13 mouse cellular contexts compared by ENCODE assay signal in genomic region chr7:24269256-24269655, GRCm38 (mm10). TPM values are rescaled to one million over a fixed set of nuclear protein-coding genes. Genes with fewer than 3 reads are reported as not detected.
DNase-seq lines count a peak whose midpoint lies in the region; ATAC-seq lines count a peak whose summit lies in the region.
"Had no signal": no experiment of that assay in that cellular context is flagged by ENCODE, and none has a peak within 500 bp of the region (broad histone marks: within the 10 kb centered on the region; RNA-seq: fewer than 3 reads in every experiment).

No protein-coding gene starts in this region.

- WGBS in forebrain, embryonic 13.5 days = 84% methylated on average over 3 of the region's 3 CpGs
- 85% methylated on average over 3 of the region's 3 CpGs for WGBS in forebrain, embryonic 16.5 days
- WGBS in liver, embryonic 13.5 days (ENCODE audit: insufficient replicate concordance) = 54% methylated on average over 3 of the region's 3 CpGs
- WGBS in midbrain, embryonic 14.5 days = 81% methylated on average over 3 of the region's 3 CpGs

- H3K27ac ChIP-seq in forebrain, embryonic 13.5 days = no peak overlapping the region
- no peak overlapping the region for H3K27ac ChIP-seq in forebrain, embryonic 16.5 days (ENCODE audit: low read length)
- no peak overlapping the region for H3K27ac ChIP-seq in liver, embryonic 13.5 days
- no peak overlapping the region for H3K27ac ChIP-seq in midbrain, embryonic 14.5 days (replicated peaks; ENCODE audit: low read depth, low read length)
- H3K27ac ChIP-seq: liver, embryonic 15.5 days had no signal

- no peaks in the 10 kb centered on the region for H3K27me3 ChIP-seq in forebrain, embryonic 13.5 days
- no peaks in the 10 kb centered on the region for H3K27me3 ChIP-seq in forebrain, embryonic 16.5 days (replicated peaks; ENCODE audit: control insufficient read depth, insufficient read depth, low read length)
- H3K27me3 ChIP-seq in liver, embryonic 13.5 days = no peaks in the 10 kb centered on the region
- no peaks in the 10 kb centered on the region for H3K27me3 ChIP-seq in midbrain, embryonic 14.5 days (ENCODE audit: control insufficient read depth, insufficient read depth, low read length)
- H3K27me3 ChIP-seq: liver, embryonic 15.5 days; megakaryocyte, embryonic 14.5 days had no signal

- peaks cover 9% of the 10 kb centered on the region for H3K36me3 ChIP-seq in forebrain, embryonic 13.5 days (ENCODE audit: poor library complexity, severe bottlenecking)
- H3K36me3 ChIP-seq in forebrain, embryonic 16.5 days (ENCODE audit: control insufficient read depth, insufficient read depth) = no peaks in the 10 kb centered on the region
- H3K36me3 ChIP-seq in liver, embryonic 13.5 days = peaks cover 4% of the 10 kb centered on the region; the same call in 1 of the 2 replicates
- 0 out of 2 replicates have a peak, but pooled peaks cover 1% of the 10 kb centered on the region for H3K36me3 ChIP-seq in midbrain, embryonic 14.5 days (ENCODE audit: control insufficient read depth, insufficient read depth, low read length)
- H3K36me3 ChIP-seq: liver, embryonic 15.5 days had no signal

- no peak for ATAC-seq in forebrain, embryonic 13.5 days
- no peak for ATAC-seq in forebrain, embryonic 16.5 days
- ATAC-seq in liver, embryonic 13.5 days (ENCODE audit: low read depth) = no peak
- 0 out of 2 replicates have a peak, but pooled peaks have one; percentile 5 for ATAC-seq in midbrain, embryonic 14.5 days (ENCODE audit: low FRiP score, low TSS enrichment)
- no peak for ATAC-seq in megakaryocyte, adult 5-6 weeks (ENCODE audit: poor library complexity, severe bottlenecking)
- no peak for ATAC-seq in frontal cortex, adult (ENCODE audit: low TSS enrichment)

- no peak for DNase-seq in liver, embryonic 13.5 days
- DNase-seq in liver (no peak), R1 (ENCODE audit: low read depth, low spot score) (peak; percentile 66)
- DNase-seq in midbrain, embryonic 14.5 days = no peak
- DNase-seq: adrenal gland, postnatal 36 days; cerebellum, adult 2 months; heart, postnatal 14 days had no signal

- H3K4me2 ChIP-seq in forebrain, embryonic 13.5 days = peak overlapping the region; percentile 80
- H3K4me2 ChIP-seq in forebrain, embryonic 16.5 days (ENCODE audit: low read length) = no peak overlapping the region; the same call in 1 of the 2 replicates
- no peak overlapping the region for H3K4me2 ChIP-seq in liver, embryonic 13.5 days
- H3K4me2 ChIP-seq in midbrain, embryonic 14.5 days (ENCODE audit: low read length) = no peak overlapping the region

- peaks cover 11% of the 10 kb centered on the region for H3K4me1 ChIP-seq in forebrain, embryonic 13.5 days
- peaks cover 7% of the 10 kb centered on the region for H3K4me1 ChIP-seq in forebrain, embryonic 16.5 days (replicated peaks; ENCODE audit: control insufficient read depth, insufficient read depth, low read length)
- peaks cover 5% of the 10 kb centered on the region for H3K4me1 ChIP-seq in liver, embryonic 13.5 days (replicated peaks)
- peaks cover 3% of the 10 kb centered on the region; the same call in 1 of the 2 replicates for H3K4me1 ChIP-seq in midbrain, embryonic 14.5 days (ENCODE audit: control insufficient read depth, insufficient read depth, low read length)

- H3K9ac ChIP-seq in forebrain, embryonic 13.5 days = no peak overlapping the region
- H3K9ac ChIP-seq in forebrain, embryonic 16.5 days (replicated peaks; ENCODE audit: low read depth, low read length) = no peak overlapping the region; the same call in 1 of the 2 replicates
- no peak overlapping the region for H3K9ac ChIP-seq in liver, embryonic 13.5 days
- H3K9ac ChIP-seq in midbrain, embryonic 14.5 days (replicated peaks; ENCODE audit: low read length) = no peak overlapping the region
- H3K9ac ChIP-seq: liver, embryonic 15.5 days had no signal

- no peaks in the 10 kb centered on the region for H3K9me3 ChIP-seq in forebrain, embryonic 13.5 days (replicated peaks)
- no peaks in the 10 kb centered on the region for H3K9me3 ChIP-seq in forebrain, embryonic 16.5 days (ENCODE audit: control insufficient read depth, low read length)
- no peaks in the 10 kb centered on the region for H3K9me3 ChIP-seq in liver, embryonic 13.5 days (replicated peaks)
- H3K9me3 ChIP-seq in midbrain, embryonic 14.5 days (ENCODE audit: control insufficient read depth, low read length) = no peaks in the 10 kb centered on the region
- H3K9me3 ChIP-seq: liver, embryonic 15.5 days; megakaryocyte, embryonic 14.5 days had no signal

- no peak overlapping the region for H3K4me3 ChIP-seq in forebrain, embryonic 13.5 days
- H3K4me3 ChIP-seq in forebrain, embryonic 16.5 days (replicated peaks; ENCODE audit: low read length) = no peak overlapping the region; the same call in 1 of the 2 replicates
- 0 out of 2 replicates have a peak overlapping the region, but pooled peaks have one; percentile 65 for H3K4me3 ChIP-seq in liver, embryonic 13.5 days (replicated peaks)
- H3K4me3 ChIP-seq in midbrain, embryonic 14.5 days (replicated peaks; ENCODE audit: low read depth, low read length) = no peak overlapping the region

RNA-seq across cellular contexts. Expression of gene Zfp93, which starts 1.0 kb away (rescaled TPM):
- polyA plus RNA-seq in forebrain, embryonic 13.5 days (2015; fragmentation: Nextera tagmentation; extraction: Ambion mirVana) = 9.3 and 9.4 TPM in 2 replicates
- 11.7 and 12.8 TPM in 2 replicates for polyA plus RNA-seq in forebrain, embryonic 16.5 days (2015; fragmentation: Nextera tagmentation; extraction: Ambion mirVana)
- 0.97 and 1.2 TPM in 2 replicates for polyA plus RNA-seq in liver, embryonic 13.5 days (2015; fragmentation: Nextera tagmentation; extraction: Ambion mirVana)
- polyA plus RNA-seq in midbrain, embryonic 14.5 days (2014; fragmentation: Nextera tagmentation; extraction: Ambion mirVana) = 5.9 and 8.7 TPM in 2 replicates
- 0.36 TPM in 1 of 2 replicates, not detected in the other for total RNA-seq in megakaryocyte, adult 5-6 weeks (2015)
- 0.08 and 0.26 TPM in 2 replicates for total RNA-seq in megakaryocyte, adult 5-6 weeks (2017)

RNA-seq across cellular contexts. Expression of gene Zfp108, which starts 14.7 kb away (rescaled TPM):
- 2.5 and 3.4 TPM in 2 replicates for polyA plus RNA-seq in forebrain, embryonic 13.5 days (2015; fragmentation: Nextera tagmentation; extraction: Ambion mirVana)
- 5.7 and 6.3 TPM in 2 replicates for polyA plus RNA-seq in forebrain, embryonic 16.5 days (2015; fragmentation: Nextera tagmentation; extraction: Ambion mirVana)
- polyA plus RNA-seq in liver, embryonic 13.5 days (2015; fragmentation: Nextera tagmentation; extraction: Ambion mirVana) = 0.40 and 0.49 TPM in 2 replicates
- 6.2 and 6.6 TPM in 2 replicates for polyA plus RNA-seq in midbrain, embryonic 14.5 days (2014; fragmentation: Nextera tagmentation; extraction: Ambion mirVana)
- total RNA-seq in megakaryocyte, adult 5-6 weeks (2015) = 0.56 and 0.93 TPM in 2 replicates
- 0.51 and 0.65 TPM in 2 replicates for total RNA-seq in megakaryocyte, adult 5-6 weeks (2017)

RNA-seq across cellular contexts. Expression of gene Zfp61, which starts 31.8 kb away (rescaled TPM):
- 44.0 and 46.2 TPM in 2 replicates for polyA plus RNA-seq in forebrain, embryonic 13.5 days (2015; fragmentation: Nextera tagmentation; extraction: Ambion mirVana)
- polyA plus RNA-seq in forebrain, embryonic 16.5 days (2015; fragmentation: Nextera tagmentation; extraction: Ambion mirVana) = 56.0 and 56.3 TPM in 2 replicates
- polyA plus RNA-seq in liver, embryonic 13.5 days (2015; fragmentation: Nextera tagmentation; extraction: Ambion mirVana) = 3.4 and 5.1 TPM in 2 replicates
- 34.2 and 34.3 TPM in 2 replicates for polyA plus RNA-seq in midbrain, embryonic 14.5 days (2014; fragmentation: Nextera tagmentation; extraction: Ambion mirVana)
- 4.2 and 4.9 TPM in 2 replicates for total RNA-seq in megakaryocyte, adult 5-6 weeks (2015)
- 10.6 and 12.7 TPM in 2 replicates for total RNA-seq in megakaryocyte, adult 5-6 weeks (2017)

RNA-seq across cellular contexts. Expression of gene Zfp109, which starts 31.9 kb away (rescaled TPM):
- 4.5 and 4.6 TPM in 2 replicates for polyA plus RNA-seq in forebrain, embryonic 13.5 days (2015; fragmentation: Nextera tagmentation; extraction: Ambion mirVana)
- 5.5 and 6.2 TPM in 2 replicates for polyA plus RNA-seq in forebrain, embryonic 16.5 days (2015; fragmentation: Nextera tagmentation; extraction: Ambion mirVana)
- 1.3 and 2.3 TPM in 2 replicates for polyA plus RNA-seq in liver, embryonic 13.5 days (2015; fragmentation: Nextera tagmentation; extraction: Ambion mirVana)
- polyA plus RNA-seq in midbrain, embryonic 14.5 days (2014; fragmentation: Nextera tagmentation; extraction: Ambion mirVana) = 2.7 and 3.7 TPM in 2 replicates
- total RNA-seq in megakaryocyte, adult 5-6 weeks (2015) = 1.0 and 1.1 TPM in 2 replicates
- 1.5 and 2.6 TPM in 2 replicates for total RNA-seq in megakaryocyte, adult 5-6 weeks (2017)

RNA-seq across cellular contexts. Expression of gene Zfp94, which starts 47.2 kb away (rescaled TPM):
- 20.1 and 20.9 TPM in 2 replicates for polyA plus RNA-seq in forebrain, embryonic 13.5 days (2015; fragmentation: Nextera tagmentation; extraction: Ambion mirVana)
- polyA plus RNA-seq in forebrain, embryonic 16.5 days (2015; fragmentation: Nextera tagmentation; extraction: Ambion mirVana) = 25.9 and 26.6 TPM in 2 replicates
- 2.5 and 2.6 TPM in 2 replicates for polyA plus RNA-seq in liver, embryonic 13.5 days (2015; fragmentation: Nextera tagmentation; extraction: Ambion mirVana)
- polyA plus RNA-seq in midbrain, embryonic 14.5 days (2014; fragmentation: Nextera tagmentation; extraction: Ambion mirVana) = 18.9 and 19.2 TPM in 2 replicates
- 0.49 and 1.6 TPM in 2 replicates for total RNA-seq in megakaryocyte, adult 5-6 weeks (2015)
- total RNA-seq in megakaryocyte, adult 5-6 weeks (2017) = 0.94 and 0.95 TPM in 2 replicates
